Mouse (Mus musculus) A20 (cell line): ENCODE results near the gene Aldh1l1.
A peak's percentile ranks its signal among the peaks of the same experiment; 100 is the strongest.

ENCODE experiments used
- DNase-seq: peaks from one replicate; pipeline ENCODE4 v3.0.0-alpha.2; 2011; ENCODE audit warnings: low read depth, low spot score

The Aldh1l1 gene

GRCm38 (mm10) chr6:90550161-90550912, 64.1 kb downstream of the Aldh1l1 start:
- DNase-seq = no peak

GRCm38 (mm10) chr6:90551251-90551650, 65.0 kb downstream of the Aldh1l1 start:
- no peak for DNase-seq

GRCm38 (mm10) chr6:90553197-90553596, 67.0 kb downstream of the Aldh1l1 start:
- no peak for DNase-seq

GRCm38 (mm10) chr6:90553682-90554081, 67.5 kb downstream of the Aldh1l1 start:
- DNase-seq = no peak

GRCm38 (mm10) chr6:90556534-90557058, 70.4 kb downstream of the Aldh1l1 start:
- DNase-seq = no peak

- no peak for DNase-seq
Observed at GRCm38 (mm10) chr6:90557077-90557476, 70.8 kb downstream of the Aldh1l1 start.

- DNase-seq = no peak
Observed at GRCm38 (mm10) chr6:90557829-90558693, 71.8 kb downstream of the Aldh1l1 start.

GRCm38 (mm10) chr6:90560390-90561058, 74.3 kb downstream of the Aldh1l1 start:
- DNase-seq = no peak

- no peak for DNase-seq
Observed at GRCm38 (mm10) chr6:90561234-90561781, 75.1 kb downstream of the Aldh1l1 start.

- no peak for DNase-seq
Observed at GRCm38 (mm10) chr6:90564240-90564639, 78.0 kb downstream of the Aldh1l1 start.

- DNase-seq = no peak
Observed at GRCm38 (mm10) chr6:90565357-90566215, 79.4 kb downstream of the Aldh1l1 start.

GRCm38 (mm10) chr6:90567486-90567885, 81.3 kb downstream of the Aldh1l1 start:
- DNase-seq = no peak

GRCm38 (mm10) chr6:90567928-90568327, 81.7 kb downstream of the Aldh1l1 start:
- DNase-seq = no peak

- no peak for DNase-seq
Observed at GRCm38 (mm10) chr6:90568721-90569120, 82.5 kb downstream of the Aldh1l1 start.

- no peak for DNase-seq
Observed at GRCm38 (mm10) chr6:90569736-90570383, 83.6 kb downstream of the Aldh1l1 start.

- no peak for DNase-seq
Observed at GRCm38 (mm10) chr6:90570392-90570791, 84.2 kb downstream of the Aldh1l1 start.

- peak; percentile 55 for DNase-seq
Observed at GRCm38 (mm10) chr6:90575261-90575715, 89.1 kb downstream of the Aldh1l1 start.

- no peak for DNase-seq
Observed at GRCm38 (mm10) chr6:90578174-90578573, 91.9 kb downstream of the Aldh1l1 start.

GRCm38 (mm10) chr6:90582331-90582730, 96.1 kb downstream of the Aldh1l1 start:
- DNase-seq = no peak

GRCm38 (mm10) chr6:90588113-90588512, 101.9 kb downstream of the Aldh1l1 start:
- DNase-seq = no peak
